Mouse (Mus musculus): Measurements from ENCODE around the gene Cds2.

GRCm38 (mm10) chr2:132323541-132323940 lies 60.6 kb downstream of the Cds2 start:
- no peak for TF ChIP-seq GATA1 (IDR thresholded peaks at IDR 0.05; ENCODE audit: borderline replicate concordance, low read length)
- no peak for TF ChIP-seq FLI1 (IDR thresholded peaks at IDR 0.05; ENCODE audit: low read length)
